ENCODE assay signal across 20 mouse cellular contexts in the genomic region with DNA sequence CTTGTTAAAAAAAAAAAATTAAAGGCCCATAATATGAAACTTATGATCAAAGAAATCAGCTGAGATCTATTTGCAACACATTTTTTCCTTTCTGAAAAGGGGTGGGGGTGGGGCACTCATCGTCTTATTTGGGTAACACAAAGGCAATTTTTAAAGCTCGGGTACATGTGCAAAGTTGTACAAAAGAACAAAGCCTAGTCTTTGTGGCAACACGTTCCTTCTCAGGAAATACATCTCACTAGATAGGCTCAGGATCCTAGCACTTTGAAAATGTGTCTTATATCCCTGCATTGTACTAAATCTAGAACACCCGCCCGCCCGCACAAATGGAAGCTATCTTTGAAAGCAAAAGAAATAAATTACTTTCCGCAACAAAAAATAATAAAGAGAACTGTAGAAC.
DNase-seq lines count a peak whose midpoint lies in the region; ATAC-seq lines count a peak whose summit lies in the region.
"Had no signal": no experiment of that assay in that cellular context is flagged by ENCODE, and none has a peak within 500 bp of the region (broad histone marks: within the 10 kb centered on the region; RNA-seq: fewer than 3 reads in every experiment).

No protein-coding gene starts in this region.

- H3K36me3 ChIP-seq in neural tube, embryonic 15.5 days: no peaks in the 10 kb centered on the region
- H3K36me3 ChIP-seq in forebrain, embryonic 11.5 days (ENCODE audit: control insufficient read depth, insufficient read depth, low read length): no peaks in the 10 kb centered on the region
- no peaks in the 10 kb centered on the region for H3K36me3 ChIP-seq in forebrain, embryonic 16.5 days (ENCODE audit: control insufficient read depth, insufficient read depth)
- H3K36me3 ChIP-seq in midbrain, embryonic 15.5 days (replicated peaks): no peaks in the 10 kb centered on the region
- H3K36me3 ChIP-seq: heart, embryonic 10.5 days; limb, embryonic 12.5 days; liver, embryonic 13.5 days had no signal

- no peak overlapping the region for H3K9ac ChIP-seq in neural tube, embryonic 15.5 days (replicated peaks)
- no peak overlapping the region for H3K9ac ChIP-seq in forebrain, embryonic 11.5 days (ENCODE audit: low read length)
- 0 out of 2 replicates have a peak overlapping the region, but pooled peaks have one; percentile 12 for H3K9ac ChIP-seq in forebrain, embryonic 16.5 days (replicated peaks; ENCODE audit: low read depth, low read length)
- no peak overlapping the region for H3K9ac ChIP-seq in midbrain, embryonic 15.5 days
- H3K9ac ChIP-seq: limb, embryonic 12.5 days; liver, embryonic 13.5 days; lung, embryonic 14.5 days had no signal

- H3K4me1 ChIP-seq in neural tube, embryonic 15.5 days: peaks cover 30% of the 10 kb centered on the region
- H3K4me1 ChIP-seq in forebrain, embryonic 11.5 days (replicated peaks; ENCODE audit: control insufficient read depth, insufficient read depth, low read length): peaks cover 34% of the 10 kb centered on the region
- H3K4me1 ChIP-seq in forebrain, embryonic 16.5 days (replicated peaks; ENCODE audit: control insufficient read depth, insufficient read depth, low read length): peaks cover 48% of the 10 kb centered on the region
- peaks cover 46% of the 10 kb centered on the region for H3K4me1 ChIP-seq in midbrain, embryonic 15.5 days
- H3K4me1 ChIP-seq: liver, embryonic 13.5 days had no signal

- no peak overlapping the region for H3K4me3 ChIP-seq in neural tube, embryonic 15.5 days (replicated peaks)
- H3K4me3 ChIP-seq in forebrain, embryonic 11.5 days (ENCODE audit: low read depth, low read length): no peak overlapping the region
- H3K4me3 ChIP-seq in forebrain, embryonic 16.5 days (replicated peaks; ENCODE audit: low read length): no peak overlapping the region
- no peak overlapping the region for H3K4me3 ChIP-seq in midbrain, embryonic 15.5 days
- H3K4me3 ChIP-seq: heart, embryonic 10.5 days; left cerebral cortex, adult 2 months; limb, embryonic 12.5 days; liver, embryonic 13.5 days had no signal

- H3K27ac ChIP-seq in neural tube, embryonic 15.5 days (replicated peaks): peak overlapping the region; percentile 28; the same call in 1 of the 2 replicates
- peak overlapping the region; percentile 26; the same call in 1 of the 2 replicates for H3K27ac ChIP-seq in forebrain, embryonic 11.5 days (ENCODE audit: low read depth, low read length)
- peak overlapping the region; percentile 79 for H3K27ac ChIP-seq in forebrain, embryonic 16.5 days (ENCODE audit: low read length)
- H3K27ac ChIP-seq in midbrain, embryonic 15.5 days: peak overlapping the region; percentile 70
- H3K27ac ChIP-seq: heart, embryonic 10.5 days; left cerebral cortex, adult 2 months; limb, embryonic 12.5 days; liver, embryonic 13.5 days had no signal

- H3K4me2 ChIP-seq in neural tube, embryonic 15.5 days: no peak overlapping the region
- no peak overlapping the region for H3K4me2 ChIP-seq in forebrain, embryonic 11.5 days (ENCODE audit: low read depth, low read length, severe bottlenecking)
- peak overlapping the region; percentile 32 for H3K4me2 ChIP-seq in forebrain, embryonic 16.5 days (ENCODE audit: low read length)
- no peak overlapping the region for H3K4me2 ChIP-seq in midbrain, embryonic 15.5 days
- H3K4me2 ChIP-seq: limb, embryonic 12.5 days; liver, embryonic 13.5 days; lung, embryonic 14.5 days had no signal

- 33% methylated on average over 7 of the region's 7 CpGs for WGBS in neural tube, embryonic 15.5 days
- WGBS in forebrain, embryonic 11.5 days: 32% methylated on average over 7 of the region's 7 CpGs
- 18% methylated on average over 7 of the region's 7 CpGs for WGBS in forebrain, embryonic 16.5 days
- WGBS in midbrain, embryonic 15.5 days: 36% methylated on average over 7 of the region's 7 CpGs

- ATAC-seq in neural tube, embryonic 15.5 days (ENCODE audit: low FRiP score): no peak
- ATAC-seq in forebrain, embryonic 11.5 days (replicated peaks; ENCODE audit: low FRiP score): no peak
- no peak for ATAC-seq in forebrain, embryonic 16.5 days
- ATAC-seq in midbrain, embryonic 15.5 days (replicated peaks): no peak

- no peaks in the 10 kb centered on the region for H3K27me3 ChIP-seq in neural tube, embryonic 15.5 days (replicated peaks)
- H3K27me3 ChIP-seq in forebrain, embryonic 11.5 days (ENCODE audit: control insufficient read depth, insufficient read depth, low read length): no peaks in the 10 kb centered on the region
- no peaks in the 10 kb centered on the region for H3K27me3 ChIP-seq in forebrain, embryonic 16.5 days (replicated peaks; ENCODE audit: control insufficient read depth, insufficient read depth, low read length)
- no peaks in the 10 kb centered on the region for H3K27me3 ChIP-seq in midbrain, embryonic 15.5 days (replicated peaks)
- H3K27me3 ChIP-seq: limb, embryonic 12.5 days; liver, embryonic 13.5 days had no signal

- no peaks in the 10 kb centered on the region for H3K9me3 ChIP-seq in neural tube, embryonic 15.5 days (replicated peaks)
- H3K9me3 ChIP-seq in forebrain, embryonic 11.5 days (ENCODE audit: control insufficient read depth, low read length): no peaks in the 10 kb centered on the region
- no peaks in the 10 kb centered on the region for H3K9me3 ChIP-seq in forebrain, embryonic 16.5 days (ENCODE audit: control insufficient read depth, low read length)
- no peaks in the 10 kb centered on the region for H3K9me3 ChIP-seq in midbrain, embryonic 15.5 days
- H3K9me3 ChIP-seq: heart, embryonic 10.5 days; limb, embryonic 12.5 days; liver, embryonic 13.5 days had no signal

- DNase-seq in neural tube, embryonic 10.5 days (ENCODE audit: extremely low spot score, low spot score): no peak
- no peak for DNase-seq in forebrain, embryonic 11.5 days (ENCODE audit: low spot score)
- no peak for DNase-seq in adrenal gland, postnatal 4 days (ENCODE audit: low spot score in 2 of 2)
- no peak for DNase-seq in kidney, adult 11 months
- no peak for DNase-seq in lung, postnatal 25 days (ENCODE audit: low spot score)
- DNase-seq: adrenal gland, postnatal 10 days; cerebellum, adult 11-12 months; cerebellum, postnatal 25 days; embryo, embryonic 11 days; kidney, adult 2 months; kidney, postnatal 14 days; liver, embryonic 13.5 days; lung, embryonic 14.5 days; lung, postnatal 4 days had no signal

Comparison
In these comparisons a context has a peak if more than half of its experiments do, and no peak if none do; other contexts are left out.
1. H3K27ac ChIP-seq: peak in every context shown above with its lines; median percentile 79 in forebrain, embryonic 16.5 days; 70 in midbrain, embryonic 15.5 days; 28 in neural tube, embryonic 15.5 days; 26 in forebrain, embryonic 11.5 days.